Mouse (Mus musculus) frontal cortex, adult 2 months (tissue): ENCODE data around the gene Phactr4. TPM values are rescaled to one million over a fixed set of nuclear protein-coding genes. Genes with fewer than 3 reads are reported as not detected.
"Not testable (repeated sequence)": the region's sequence is repeated elsewhere in the genome, so short reads cannot be mapped to it uniquely, and the experiment has no call there.

ENCODE experiments used
- DNase-seq, 2 experiments: peaks; one replicate each; pipeline ENCODE4 v3.0.0; 2022; ENCODE audit warnings: low spot score in 1 of 2; ENCODE audit errors: extremely low spot score in 1 of 2
- polyA plus RNA-seq: library from polyadenylated mRNA; depleted of rRNA; stranded (reverse); fragments of >200 nt; gene quantifications from 2 replicates; pipeline ENCODE4 v1.2.3, GENCODE M21; 2012

Phactr4 gene
- polyA plus RNA-seq, 1 experiment = 6.3 TPM

GRCm38 (mm10) chr4:132413257-132413656, 9.0 kb downstream of the Phactr4 start:
- not testable (repeated sequence) for DNase-seq

GRCm38 (mm10) chr4:132411322-132412094, 10.8 kb downstream of the Phactr4 start:
- peak in 1 of 2 experiments; percentile 28 for DNase-seq

- no peak for DNase-seq
Measured at GRCm38 (mm10) chr4:132409587-132410229, 12.6 kb downstream of the Phactr4 start.

GRCm38 (mm10) chr4:132406393-132407189, 15.7 kb downstream of the Phactr4 start:
- no peak for DNase-seq

- no peak for DNase-seq
Measured at GRCm38 (mm10) chr4:132404588-132404987, 17.7 kb downstream of the Phactr4 start.

- DNase-seq = no peak
Measured at GRCm38 (mm10) chr4:132403063-132403660, 19.1 kb downstream of the Phactr4 start.

- no peak for DNase-seq
Measured at GRCm38 (mm10) chr4:132401016-132401415, 21.3 kb downstream of the Phactr4 start.

- no peak for DNase-seq
Measured at GRCm38 (mm10) chr4:132398863-132399262, 23.4 kb downstream of the Phactr4 start.

GRCm38 (mm10) chr4:132398045-132398774, 24.1 kb downstream of the Phactr4 start:
- peak in 1 of 2 experiments; percentile 18 for DNase-seq

GRCm38 (mm10) chr4:132397120-132397519, 25.2 kb downstream of the Phactr4 start:
- no peak for DNase-seq

- DNase-seq = no peak
Measured at GRCm38 (mm10) chr4:132396251-132396650, 26.0 kb downstream of the Phactr4 start.

GRCm38 (mm10) chr4:132391063-132391740, 31.1 kb downstream of the Phactr4 start:
- no peak for DNase-seq

- DNase-seq = no peak
Measured at GRCm38 (mm10) chr4:132389302-132389701, 33.0 kb downstream of the Phactr4 start.

GRCm38 (mm10) chr4:132387617-132388016, 34.7 kb downstream of the Phactr4 start:
- DNase-seq = no peak

- DNase-seq = no peak
Measured at GRCm38 (mm10) chr4:132386846-132387245, 35.4 kb downstream of the Phactr4 start.

GRCm38 (mm10) chr4:132385771-132386410, 36.4 kb downstream of the Phactr4 start:
- no peak for DNase-seq

GRCm38 (mm10) chr4:132383455-132383854, 38.8 kb downstream of the Phactr4 start:
- DNase-seq = no peak

- no peak for DNase-seq
Measured at GRCm38 (mm10) chr4:132382296-132382695, 40.0 kb downstream of the Phactr4 start.
